Mouse (Mus musculus) T-helper 2 cell (primary cell): ENCODE results near the gene Jph4.

Source experiments
- in situ Hi-C: fragments of 300-600 bp; cut with MboI, MseI; formaldehyde crosslinking; loops from one replicate; pipeline ENCODE4 v1.15.1; 2025; ENCODE audit warnings: high pct_unique_total_duplicates

The Jph4 gene

GRCm38 (mm10) chr14:55116425-55117200, at the start of gene Jph4:
Gene Jph4, minus strand, starts transcription at chr14:55116935.
- in situ Hi-C loops = no loop called here

GRCm38 (mm10) chr14:55164172-55164806, 47.6 kb upstream of the Jph4 start:
- in situ Hi-C loops = no loop called here

DNA sequence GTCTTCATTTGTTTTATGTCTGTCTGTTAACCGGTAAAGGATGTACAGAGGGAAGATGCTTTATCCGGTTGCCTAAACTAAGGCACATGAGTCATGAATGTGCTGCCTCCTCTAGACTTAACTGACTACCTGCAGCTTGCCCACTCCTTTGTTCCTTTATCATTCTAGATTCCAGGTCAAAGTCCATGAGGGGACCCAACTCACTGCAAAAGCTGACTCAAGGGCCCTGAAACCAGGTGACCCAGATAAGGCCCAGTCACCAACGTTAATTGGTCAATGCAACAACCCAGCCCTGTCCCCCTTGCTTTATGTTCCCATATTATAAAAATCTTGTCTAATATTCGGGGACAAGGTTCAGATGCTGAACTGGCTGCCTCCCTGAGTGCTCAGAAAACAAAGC, 45.4 kb upstream of the Jph4 start:
- in situ Hi-C loops = no loop called here

GRCm38 (mm10) chr14:55161098-55161634, 44.4 kb upstream of the Jph4 start:
- in situ Hi-C loops = no loop called here

- in situ Hi-C loops = no loop called here
These were observed 43.7 kb upstream of the Jph4 start for GRCm38 (mm10) chr14:55160251-55161071.

- in situ Hi-C loops = no loop called here
These were observed 40.8 kb upstream of the Jph4 start for GRCm38 (mm10) chr14:55157322-55158065.

DNA sequence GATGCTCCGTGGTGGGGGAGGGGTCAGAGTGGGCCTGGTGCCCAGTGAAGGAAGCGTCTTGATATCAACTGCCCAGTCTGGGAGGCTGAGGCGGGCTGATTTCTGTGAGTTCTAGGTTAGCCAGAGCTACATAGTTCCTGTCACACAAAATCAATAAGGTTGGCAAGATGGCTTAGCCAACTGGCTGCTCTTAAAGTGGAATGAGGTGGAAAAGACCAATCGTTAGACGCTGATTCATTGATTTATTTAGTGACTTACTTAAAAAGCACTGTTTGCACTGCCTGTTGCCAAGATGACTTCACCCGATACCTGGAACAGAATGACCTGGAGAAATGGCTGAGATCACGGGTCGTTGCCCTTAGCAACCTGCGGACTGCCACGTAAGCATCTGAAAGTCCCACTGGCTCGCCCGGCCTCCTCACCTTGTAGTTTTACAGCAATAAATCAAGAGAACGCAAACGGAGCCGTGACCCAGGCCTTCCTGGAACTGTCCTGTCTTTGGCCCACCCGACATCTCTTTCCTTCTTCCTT, 36.3 kb upstream of the Jph4 start:
- in situ Hi-C loops = no loop called here

- in situ Hi-C loops = no loop called here
These were observed 35.4 kb upstream of the Jph4 start for GRCm38 (mm10) chr14:55152174-55152573.

GRCm38 (mm10) chr14:55150985-55151384, 34.2 kb upstream of the Jph4 start:
- in situ Hi-C loops = no loop called here

- in situ Hi-C loops = no loop called here
These were observed 32.3 kb upstream of the Jph4 start for GRCm38 (mm10) chr14:55149041-55149440.

DNA sequence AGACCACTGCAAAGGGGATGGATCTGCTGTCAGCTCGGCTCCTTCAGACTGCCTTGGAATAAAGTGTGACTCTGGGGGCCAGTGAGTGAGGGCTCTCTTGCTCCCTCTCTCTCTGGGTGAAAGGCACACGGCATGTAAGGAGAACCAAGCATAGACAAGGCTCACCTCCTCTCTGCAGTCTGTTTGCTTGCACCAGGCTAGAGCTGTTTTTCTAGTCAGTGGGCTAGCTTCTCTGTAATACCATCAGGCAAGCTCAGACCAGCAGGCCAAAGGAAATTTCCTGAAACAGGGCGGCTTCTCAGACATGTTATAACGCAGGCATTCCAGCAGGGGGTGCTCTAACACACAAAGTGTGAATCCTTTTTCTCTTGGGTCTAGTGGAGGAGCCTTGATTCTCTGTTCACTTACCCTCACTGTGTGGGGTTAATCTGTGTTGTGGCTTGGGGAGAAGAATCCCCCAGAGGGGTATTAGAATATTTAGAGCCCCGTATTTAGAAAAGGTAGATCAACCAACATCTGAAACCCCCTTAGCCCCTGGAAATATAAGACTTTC, 31.7 kb upstream of the Jph4 start:
- in situ Hi-C loops = no loop called here

GRCm38 (mm10) chr14:55146829-55147401, 30.2 kb upstream of the Jph4 start:
- in situ Hi-C loops = no loop called here

DNA sequence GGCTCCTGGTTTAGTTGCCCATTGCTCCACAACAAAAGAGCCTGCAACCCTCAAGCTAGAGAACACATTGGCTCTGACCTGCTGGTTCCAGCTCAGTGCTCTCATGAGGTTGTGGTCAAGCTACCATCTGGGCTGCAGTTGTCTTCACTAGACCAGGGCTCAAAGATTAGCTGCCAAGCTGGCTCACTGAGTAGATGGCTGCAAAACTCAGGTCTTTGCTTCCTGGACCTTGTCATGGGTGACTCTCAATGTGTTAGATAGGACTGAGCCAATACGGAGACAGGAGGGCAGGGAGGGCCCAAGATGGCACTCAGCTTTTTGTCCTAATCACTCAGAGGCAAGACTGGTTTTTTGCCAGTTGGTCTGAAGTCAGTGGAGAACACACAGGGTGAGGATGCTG, 29.6 kb upstream of the Jph4 start:
- in situ Hi-C loops = no loop called here

- in situ Hi-C loops = no loop called here
These were observed 22.6 kb upstream of the Jph4 start for GRCm38 (mm10) chr14:55139313-55139712.

- in situ Hi-C loops = no loop called here
These were observed 18.9 kb upstream of the Jph4 start for GRCm38 (mm10) chr14:55135676-55136075.

DNA sequence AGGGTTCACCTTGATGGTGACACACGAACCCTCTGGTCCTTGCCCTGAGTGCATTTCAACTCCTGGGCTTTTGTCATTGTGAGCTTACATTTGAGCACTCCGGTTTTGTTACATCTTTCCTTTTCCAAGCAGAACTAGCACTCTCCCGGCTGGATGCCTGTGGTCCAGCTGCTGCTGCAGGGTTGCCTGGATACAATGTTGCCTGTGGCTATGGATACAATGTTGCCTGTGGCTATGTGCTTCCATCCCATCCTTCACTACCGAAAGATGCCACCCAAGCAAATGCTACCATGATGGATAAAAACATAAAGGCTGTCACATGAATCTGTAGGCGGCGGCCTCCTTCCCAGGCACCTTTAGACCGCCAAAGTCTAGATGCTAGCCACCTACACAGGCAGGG, 9.8 kb upstream of the Jph4 start:
- in situ Hi-C loops = no loop called here

DNA sequence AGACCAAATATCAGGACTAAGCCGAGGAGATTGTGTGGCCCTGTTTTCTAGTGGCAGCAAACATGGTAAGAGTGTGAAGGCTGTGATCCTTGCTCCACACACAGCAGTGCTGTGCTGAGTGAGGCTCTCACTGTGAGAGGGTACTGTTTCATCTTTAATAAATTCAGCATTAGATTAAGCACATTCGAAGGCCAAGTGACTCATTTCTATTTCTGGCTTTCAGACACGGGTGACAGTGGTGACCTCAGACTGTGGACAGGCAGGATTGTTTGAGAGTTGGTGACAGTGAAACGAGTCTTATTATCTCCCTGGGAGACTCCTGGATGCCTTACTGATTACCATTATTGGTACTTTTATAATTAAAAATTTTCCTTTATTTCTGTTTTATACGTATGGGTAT, 9.0 kb upstream of the Jph4 start:
- in situ Hi-C loops = no loop called here

GRCm38 (mm10) chr14:55122359-55122758, 5.6 kb upstream of the Jph4 start:
- in situ Hi-C loops = no loop called here

- in situ Hi-C loops = no loop called here
These were observed 5.2 kb upstream of the Jph4 start for GRCm38 (mm10) chr14:55121947-55122346.

GRCm38 (mm10) chr14:55119421-55120134, 2.8 kb upstream of the Jph4 start:
- in situ Hi-C loops = no loop called here
